Mouse (Mus musculus) lung, embryonic 16.5 days (tissue): ENCODE data around the gene Dbh. TPM values are rescaled to one million over a fixed set of nuclear protein-coding genes. Genes with fewer than 3 reads are reported as not detected.

Source experiments
- ATAC-seq: fragments of 200-750 bp; cut with Nextera tagmentation; 2 replicates; pipeline ENCODE4 v1.8.0; 2017; ENCODE audit warnings: low read depth, mild to moderate bottlenecking, moderate library complexity
- H3K27ac ChIP-seq: fragments of 300-500 bp; sonication (generic); 2 replicates; pipeline ENCODE4 v1.5.1; 2014; ENCODE audit warnings: mild to moderate bottlenecking, control low read depth, low read length
- H3K27me3 ChIP-seq: fragments of 300-500 bp; sonication (generic); 2 replicates; pipeline ENCODE4 v1.6.1; 2014; ENCODE audit warnings: low read depth, low read length, mixed read lengths; ENCODE audit not compliant: control insufficient read depth, insufficient read depth
- H3K36me3 ChIP-seq: fragments of 300-500 bp; sonication (generic); 2 replicates; pipeline ENCODE4 v1.6.1; 2014; ENCODE audit warnings: low read length; ENCODE audit not compliant: control insufficient read depth, insufficient read depth
- H3K4me1 ChIP-seq: fragments of 300-500 bp; sonication (generic); replicated peaks from 2 replicates; pipeline ENCODE4 v1.6.1; 2014; ENCODE audit warnings: low read length, mixed read lengths; ENCODE audit not compliant: control insufficient read depth, insufficient read depth
- H3K4me2 ChIP-seq: fragments of 300-500 bp; sonication (generic); 2 replicates; pipeline ENCODE4 v1.6.1; 2014; ENCODE audit warnings: low read depth, low read length, control low read depth
- H3K4me3 ChIP-seq: fragments of 300-500 bp; sonication (generic); 2 replicates; pipeline ENCODE4 v1.5.1; 2014; ENCODE audit warnings: mild to moderate bottlenecking, low read length, control low read depth
- H3K9ac ChIP-seq: fragments of 300-500 bp; sonication (generic); 2 replicates; pipeline ENCODE4 v1.6.1; 2014; ENCODE audit warnings: low read length, control low read depth
- H3K9me3 ChIP-seq: fragments of 300-500 bp; sonication (generic); 2 replicates; pipeline ENCODE4 v1.6.1; 2016; ENCODE audit warnings: low read length; ENCODE audit not compliant: control insufficient read depth
- WGBS: fragments of 180-500 bp; shearing (Covaris S2); extraction: QIAGEN DNeasy Blood & Tissue Kit; methylation state at CpG from one replicate; pipeline ENCODE4 v1.1.7; 2014; 5-methylcytosine and 5-hydroxymethylcytosine counted together
- polyA plus RNA-seq: library from polyadenylated mRNA; unstranded; fragments of >200 nt; fragmentation: Nextera tagmentation; extraction: Ambion mirVana; gene quantifications from 2 replicates; pipeline ENCODE4 v1.2.1, GENCODE M21; 2015

The Dbh gene
- polyA plus RNA-seq, 1 experiment from 2014 or later, result 0.54 TPM

GRCm38 (mm10) chr2:27207126-27207525 is 42.1 kb downstream of the Dbh start:
- no peak for ATAC-seq
- Histone ChIP-seq H3K36me3 (no peaks in the 10 kb centered on the region), H3K9me3 (no peaks in the 10 kb centered on the region), H3K4me3 (no peak overlapping the region), H3K9ac (no peak overlapping the region), H3K4me1 (peaks cover 31% of the 10 kb centered on the region), H3K4me2 (no peak overlapping the region), H3K27ac (peak overlapping the region; percentile 89), H3K27me3 (no peaks in the 10 kb centered on the region)
- WGBS, result 92% methylated on average over 5 of the region's 5 CpGs

DNA sequence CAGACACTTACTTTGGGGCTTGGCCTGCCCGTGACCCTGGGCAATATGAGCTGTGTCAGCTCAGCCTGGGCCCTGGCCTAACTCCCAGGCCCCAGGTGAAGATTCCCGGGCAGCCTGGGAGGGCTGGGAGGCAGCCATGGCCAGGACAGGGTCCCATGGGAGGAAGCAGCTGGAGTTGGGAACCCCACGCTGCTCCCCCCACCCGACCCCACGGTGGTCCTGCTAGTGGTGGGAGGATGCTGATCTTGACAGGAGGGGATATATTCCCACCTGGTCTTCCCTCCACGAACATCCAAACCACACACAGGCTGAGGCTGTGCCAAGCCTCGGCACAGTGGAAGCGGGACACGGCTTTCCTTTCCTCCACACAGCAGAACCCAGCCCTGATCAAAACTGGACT is 44.3 kb downstream of the Dbh start:
- Histone ChIP-seq H3K4me1 (peaks cover 31% of the 10 kb centered on the region), H3K4me2 (no peak overlapping the region)

DNA sequence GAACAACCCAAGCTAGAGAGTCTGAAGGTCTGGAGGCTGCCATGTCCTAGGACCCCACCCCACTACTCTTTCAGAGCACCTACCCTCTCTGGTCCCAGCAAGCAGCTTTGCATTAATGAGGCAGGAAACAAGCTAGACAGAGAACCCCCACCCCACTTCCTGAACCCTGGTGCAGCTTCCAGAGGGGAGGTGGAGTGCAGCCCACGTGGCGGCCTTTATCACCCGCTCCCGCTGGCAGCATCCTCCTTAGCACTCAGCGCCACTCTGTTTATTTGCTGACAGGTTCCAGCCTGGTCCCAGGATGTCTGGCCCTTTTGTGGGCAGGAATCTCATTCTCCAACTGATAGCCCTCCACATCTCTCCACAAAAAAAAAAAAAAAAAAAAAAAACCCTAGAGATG is 44.8 kb downstream of the Dbh start:
- Histone ChIP-seq H3K4me2 (no peak overlapping the region), H3K27ac (no peak overlapping the region), H3K9ac (no peak overlapping the region; the same call in 1 of the 2 replicates), H3K27me3 (no peaks in the 10 kb centered on the region), H3K36me3 (no peaks in the 10 kb centered on the region), H3K9me3 (no peaks in the 10 kb centered on the region), H3K4me1 (peaks cover 31% of the 10 kb centered on the region), H3K4me3 (no peak overlapping the region)
- ATAC-seq, result 0 out of 2 replicates have a peak, but pooled peaks have one; percentile 17
- WGBS, result 33% methylated on average over 5 of the region's 5 CpGs

More for the DNA sequence above, 44.3 kb downstream of the Dbh start:
- Histone ChIP-seq H3K27me3 (no peaks in the 10 kb centered on the region), H3K36me3 (no peaks in the 10 kb centered on the region), H3K4me3 (no peak overlapping the region), H3K9me3 (no peaks in the 10 kb centered on the region), H3K27ac (no peak overlapping the region), H3K9ac (no peak overlapping the region; the same call in 1 of the 2 replicates)
- WGBS, result 53% methylated on average over 9 of the region's 9 CpGs
- no peak for ATAC-seq

- WGBS, result 38% methylated on average over 7 of the region's 7 CpGs
- no peaks in the 10 kb centered on the region for H3K27me3 ChIP-seq
- H3K4me1 ChIP-seq, result peaks cover 31% of the 10 kb centered on the region
- ATAC-seq, result no peak
- H3K9ac ChIP-seq, result no peak overlapping the region
- no peaks in the 10 kb centered on the region for H3K36me3 ChIP-seq
- H3K4me2 ChIP-seq, result no peak overlapping the region
- no peaks in the 10 kb centered on the region for H3K9me3 ChIP-seq
- no peak overlapping the region for H3K4me3 ChIP-seq
- H3K27ac ChIP-seq, result no peak overlapping the region
Measured at GRCm38 (mm10) chr2:27210255-27210654, 45.2 kb downstream of the Dbh start.

- H3K9ac ChIP-seq, result no peak overlapping the region
- H3K27ac ChIP-seq, result no peak overlapping the region
- H3K36me3 ChIP-seq, result no peaks in the 10 kb centered on the region
- no peak overlapping the region for H3K4me2 ChIP-seq
- no peak for ATAC-seq
- H3K9me3 ChIP-seq, result no peaks in the 10 kb centered on the region
- WGBS, result 80% methylated on average over 12 of the region's 12 CpGs
- no peak overlapping the region for H3K4me3 ChIP-seq
- H3K4me1 ChIP-seq, result peaks cover 26% of the 10 kb centered on the region
- H3K27me3 ChIP-seq, result no peaks in the 10 kb centered on the region
Measured at GRCm38 (mm10) chr2:27210676-27211210, 45.7 kb downstream of the Dbh start.

- no peak for ATAC-seq
- WGBS, result 69% methylated on average over 8 of the region's 8 CpGs
- no peaks in the 10 kb centered on the region for H3K36me3 ChIP-seq
- no peaks in the 10 kb centered on the region for H3K27me3 ChIP-seq
- H3K4me1 ChIP-seq, result peaks cover 15% of the 10 kb centered on the region
- H3K27ac ChIP-seq, result no peak overlapping the region
- no peak overlapping the region for H3K4me3 ChIP-seq
- H3K4me2 ChIP-seq, result no peak overlapping the region
- no peaks in the 10 kb centered on the region for H3K9me3 ChIP-seq
- no peak overlapping the region for H3K9ac ChIP-seq
Measured at GRCm38 (mm10) chr2:27211966-27212893, 47.2 kb downstream of the Dbh start.

DNA sequence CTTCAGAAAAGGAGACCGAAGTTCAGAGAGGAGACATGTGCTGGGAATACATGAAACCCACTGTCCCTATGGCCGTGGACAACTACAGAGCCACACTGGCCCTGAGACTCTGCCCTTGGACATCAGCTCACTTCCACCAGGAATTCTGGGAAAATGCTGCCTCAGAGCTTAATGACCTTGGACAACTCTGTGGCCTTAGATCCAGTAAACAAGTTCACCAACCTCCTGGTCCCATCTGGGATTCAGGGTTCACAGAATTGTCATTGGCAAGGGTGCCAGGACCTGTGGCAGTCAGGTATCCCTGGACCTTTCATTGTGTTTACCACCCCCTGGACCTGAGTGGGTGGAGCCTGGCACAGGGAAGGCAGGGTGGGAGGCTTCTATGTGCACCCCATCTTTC is 50.5 kb downstream of the Dbh start:
- Histone ChIP-seq H3K4me1 (peaks cover 7% of the 10 kb centered on the region), H3K27ac (no peak overlapping the region), H3K9ac (no peak overlapping the region), H3K27me3 (no peaks in the 10 kb centered on the region), H3K4me2 (no peak overlapping the region), H3K4me3 (no peak overlapping the region), H3K9me3 (no peaks in the 10 kb centered on the region), H3K36me3 (no peaks in the 10 kb centered on the region)
- WGBS, result 80% methylated on average over 2 of the region's 2 CpGs
- no peak for ATAC-seq

GRCm38 (mm10) chr2:27218121-27218544 is 53.1 kb downstream of the Dbh start:
- Histone ChIP-seq H3K9ac (no peak overlapping the region), H3K4me1 (peaks cover 6% of the 10 kb centered on the region), H3K9me3 (no peaks in the 10 kb centered on the region), H3K27ac (0 out of 2 replicates have a peak overlapping the region, but pooled peaks have one; percentile 10), H3K4me2 (no peak overlapping the region), H3K4me3 (no peak overlapping the region), H3K27me3 (no peaks in the 10 kb centered on the region), H3K36me3 (no peaks in the 10 kb centered on the region)
- WGBS, result 57% methylated on average over 2 of the region's 2 CpGs
- ATAC-seq, result peak; percentile 76

- Histone ChIP-seq H3K27me3 (no peaks in the 10 kb centered on the region), H3K27ac (no peak overlapping the region), H3K9me3 (no peaks in the 10 kb centered on the region), H3K36me3 (no peaks in the 10 kb centered on the region), H3K4me1 (peaks cover 6% of the 10 kb centered on the region), H3K4me2 (no peak overlapping the region), H3K4me3 (no peak overlapping the region), H3K9ac (no peak overlapping the region)
- ATAC-seq, result peak; percentile 3; the same call in 1 of the 2 replicates
- 81% methylated on average over 8 of the region's 8 CpGs for WGBS
Measured at GRCm38 (mm10) chr2:27218569-27218968, 53.5 kb downstream of the Dbh start.
